Mouse (Mus musculus) urinary bladder, postnatal 14 days (tissue): ENCODE measurements around the gene Neu2.

Source experiments
- DNase-seq: peaks from one replicate; pipeline ENCODE4 v3.0.0; 2021; ENCODE audit warnings: low spot score

Gene Neu2

DNA sequence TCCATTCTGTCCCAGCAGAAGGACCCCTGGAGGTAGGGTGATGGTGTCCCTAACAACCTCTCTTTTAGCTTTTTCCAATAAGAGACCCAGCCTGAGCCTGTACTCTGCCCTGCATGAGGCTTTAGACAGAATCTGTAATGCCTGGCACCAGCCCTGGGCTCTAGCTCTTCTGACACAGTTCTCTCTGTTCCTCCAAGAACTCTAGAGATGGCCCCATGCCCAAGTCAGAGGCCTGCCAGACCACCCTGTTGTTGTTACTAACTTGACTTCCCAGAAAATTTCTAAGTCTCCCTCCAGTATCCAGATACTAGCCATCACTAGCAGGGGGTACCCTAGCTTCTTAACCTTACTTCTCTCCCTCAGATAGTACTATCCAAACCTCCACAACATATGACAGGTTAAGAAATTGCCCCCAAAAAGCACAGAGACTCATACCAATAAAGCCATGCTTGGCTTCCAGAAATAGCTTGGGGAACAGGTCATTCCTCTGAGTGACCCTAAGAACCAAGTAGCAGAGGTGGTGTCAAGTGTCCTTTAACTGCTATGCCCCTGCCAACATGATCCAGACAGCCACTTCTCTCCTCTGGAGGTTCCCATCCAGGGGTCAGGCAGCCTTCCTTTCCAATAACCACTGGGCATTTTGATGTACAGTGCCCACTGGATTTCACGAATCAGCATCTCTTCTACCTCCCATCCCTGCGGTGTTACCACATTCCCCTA, 105.0 kb downstream of the Neu2 start:
- no peak for DNase-seq

DNA sequence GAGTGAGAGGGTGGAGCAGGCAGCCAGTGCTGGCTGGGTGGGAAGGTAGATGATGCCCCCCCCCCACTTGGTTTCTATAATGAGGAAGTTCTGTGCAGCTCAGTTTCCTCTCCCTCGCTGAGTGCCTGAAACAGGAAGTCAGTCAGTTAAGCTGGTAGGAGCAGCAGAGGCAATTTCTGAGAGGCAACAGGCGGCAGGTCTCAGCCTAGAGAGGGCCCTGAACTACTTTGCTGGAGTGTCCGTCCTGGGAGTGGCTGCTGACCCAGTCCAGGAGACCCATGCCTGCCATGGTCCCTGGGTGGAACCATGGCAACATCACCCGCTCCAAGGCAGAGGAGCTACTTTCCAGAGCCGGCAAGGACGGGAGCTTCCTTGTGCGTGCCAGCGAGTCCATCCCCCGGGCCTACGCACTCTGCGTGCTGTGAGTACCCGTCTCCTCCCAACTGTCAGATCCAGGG, 110.6 kb downstream of the Neu2 start, which contains the start of gene Inpp5d:
Gene Inpp5d (plus strand): TSS at position 102 of the 458 bp plus-strand sequence.
- DNase-seq, result no peak

DNA sequence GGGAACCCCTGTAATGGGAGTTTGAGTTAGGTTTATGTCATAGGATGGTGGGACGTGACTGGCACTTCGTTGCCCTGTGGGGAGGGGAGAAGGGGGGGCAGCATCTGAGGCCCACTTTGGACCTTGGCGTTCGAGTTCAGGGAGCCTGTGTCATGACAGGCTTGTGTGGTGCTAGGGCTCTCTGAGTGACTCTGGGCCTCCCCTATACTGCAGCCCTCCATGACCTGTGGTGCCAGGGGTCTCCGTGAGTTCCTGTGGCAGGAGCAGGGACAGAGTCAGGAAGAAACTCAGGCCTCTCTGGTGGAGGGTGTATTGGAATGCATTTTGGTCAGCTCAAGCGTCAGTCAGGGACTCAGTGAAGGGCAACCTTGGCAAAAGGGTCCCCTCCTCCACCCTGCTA, 111.0 kb downstream of the Neu2 start:
- no peak for DNase-seq

DNA sequence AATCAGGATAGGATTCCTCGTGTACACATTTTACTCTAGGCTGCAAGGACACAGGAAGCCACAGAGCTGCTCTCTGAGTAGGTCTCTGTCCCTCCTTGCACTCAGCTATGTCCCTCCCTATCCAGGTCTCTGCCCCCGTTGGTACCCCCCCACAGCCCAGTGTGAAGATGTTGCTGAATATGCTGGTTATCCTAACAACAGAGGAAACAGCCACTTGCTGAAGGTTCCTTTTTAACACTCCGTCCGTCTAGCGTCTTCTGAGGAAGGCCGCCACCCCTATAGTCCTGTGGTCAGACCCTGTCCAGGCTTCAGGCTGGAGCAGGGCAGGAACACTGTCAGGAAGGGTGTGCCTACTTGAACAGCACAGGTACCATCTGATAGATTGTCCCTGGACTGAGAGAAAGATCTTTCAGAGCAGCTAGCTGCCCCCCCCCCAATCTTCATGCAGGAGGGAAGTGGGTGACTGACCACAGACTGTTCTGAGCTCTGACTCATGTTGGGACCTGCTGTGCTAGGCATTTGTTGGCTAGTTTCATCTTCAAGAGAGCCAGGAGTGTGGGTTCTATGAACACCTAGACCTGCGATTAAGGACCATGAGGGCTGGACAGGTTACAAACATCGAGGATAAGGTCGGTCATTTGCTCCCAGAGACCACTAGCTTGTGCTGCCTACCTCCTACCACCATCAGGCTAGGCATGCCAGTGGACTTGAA, 111.6 kb downstream of the Neu2 start:
- DNase-seq, result no peak

DNA sequence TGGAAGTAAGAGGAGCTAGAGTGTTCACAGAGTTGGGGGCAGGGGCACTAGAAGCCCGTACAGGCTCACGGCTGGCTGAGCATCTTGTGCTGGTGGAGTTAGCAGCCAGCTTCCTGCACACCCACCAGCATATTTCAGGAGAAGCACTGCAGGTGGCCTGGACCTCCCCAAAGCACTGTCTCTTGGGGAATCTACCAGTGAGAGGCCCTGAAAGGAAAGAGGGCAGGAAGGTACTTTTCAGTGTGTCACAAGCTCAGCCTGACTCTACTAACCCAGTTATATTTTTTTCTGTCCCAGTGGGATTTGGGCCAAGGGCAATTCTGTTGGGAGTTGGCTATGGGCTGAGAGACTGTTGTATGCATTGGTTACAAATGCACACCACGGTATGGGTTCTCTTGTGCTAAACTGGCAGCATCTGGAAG, 112.2 kb downstream of the Neu2 start:
- DNase-seq, result no peak

DNA sequence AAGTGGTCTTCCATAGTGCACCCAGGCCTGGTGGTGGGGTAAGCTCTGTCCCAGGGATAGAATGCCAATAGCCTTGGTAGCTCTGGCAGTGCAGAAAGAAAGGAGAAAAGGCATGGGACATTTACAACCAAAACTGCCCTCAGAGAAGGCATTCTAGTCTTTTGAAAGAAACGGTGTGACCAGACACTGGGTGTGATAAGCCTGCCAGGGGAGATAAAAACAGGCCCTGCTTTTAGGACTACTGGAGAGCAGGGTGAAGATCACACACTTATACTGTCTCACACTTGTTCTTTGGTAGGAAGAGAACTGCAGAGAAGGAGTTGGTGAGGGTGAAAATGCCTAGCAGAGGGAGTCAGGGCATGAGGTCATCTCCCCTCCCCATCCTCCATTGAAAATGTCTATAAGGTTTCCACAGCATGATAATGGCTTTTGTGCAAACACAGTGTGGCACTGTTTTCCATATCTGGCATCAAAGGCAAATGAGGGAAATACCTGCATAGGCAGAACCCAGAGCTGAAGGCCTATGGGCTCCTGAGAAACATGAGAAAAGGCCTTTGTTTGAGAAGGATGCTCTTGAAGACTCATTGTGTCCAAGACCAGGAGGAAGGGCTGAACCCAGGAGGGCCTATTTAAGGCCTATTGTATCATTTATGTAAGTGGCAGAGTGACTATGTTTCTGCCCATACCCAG, 114.4 kb downstream of the Neu2 start:
- DNase-seq, result no peak

DNA sequence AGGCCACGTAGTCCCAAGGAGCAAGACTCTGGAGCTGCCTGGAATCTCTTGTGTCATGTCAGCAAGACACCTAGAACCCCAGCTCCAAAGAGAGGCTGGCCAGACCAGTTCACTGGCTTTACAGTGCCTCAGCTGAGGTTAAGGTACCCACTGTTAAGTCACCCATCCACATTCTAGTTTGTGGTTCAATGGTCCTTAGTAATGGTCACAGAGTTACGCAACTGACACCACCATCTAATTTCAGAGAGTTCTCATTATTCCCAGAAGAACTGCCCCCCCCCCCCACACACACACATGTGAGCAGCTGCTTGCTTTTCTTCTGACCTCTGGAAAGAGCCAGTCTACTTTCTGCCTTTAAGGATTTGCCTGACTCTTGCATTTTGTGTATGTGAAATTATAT, 115.1 kb downstream of the Neu2 start:
- no peak for DNase-seq

DNA sequence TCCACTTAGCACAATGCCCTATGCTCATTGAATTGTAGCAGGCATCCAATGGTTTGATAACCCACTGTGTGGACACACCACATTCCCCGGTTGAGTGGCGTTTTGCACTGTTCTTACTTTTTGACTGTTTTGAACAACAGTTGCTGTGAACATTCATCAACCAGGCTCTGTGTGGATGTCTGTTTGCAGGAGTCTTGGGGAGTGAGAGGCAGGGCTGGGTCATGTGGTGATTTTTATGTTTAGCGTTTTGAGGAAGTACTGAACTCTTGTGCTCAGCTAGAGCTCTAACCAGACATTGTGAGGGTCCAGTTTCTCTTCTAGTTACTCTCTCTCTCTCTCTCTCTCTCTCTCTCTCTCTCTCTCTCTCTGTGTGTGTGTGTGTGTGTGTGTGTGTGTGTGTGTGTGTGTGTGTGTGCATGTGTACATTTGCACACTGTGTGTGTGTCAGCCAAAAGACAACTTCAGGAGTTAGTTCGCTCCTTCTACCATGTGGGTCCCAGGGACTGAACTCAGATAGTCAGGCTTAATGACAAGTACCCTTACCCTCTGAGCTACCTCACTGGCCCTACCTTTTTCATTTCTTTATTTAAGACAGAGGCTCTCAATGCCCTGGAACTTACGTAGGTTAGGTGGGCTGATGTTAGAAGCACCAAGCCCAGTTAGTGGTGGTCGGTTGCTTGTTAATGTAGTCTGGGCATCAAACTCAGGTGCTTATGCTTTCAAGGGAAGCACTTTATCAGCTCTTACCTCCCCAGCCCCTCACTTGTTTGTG, 115.8 kb downstream of the Neu2 start:
- no peak for DNase-seq

DNA sequence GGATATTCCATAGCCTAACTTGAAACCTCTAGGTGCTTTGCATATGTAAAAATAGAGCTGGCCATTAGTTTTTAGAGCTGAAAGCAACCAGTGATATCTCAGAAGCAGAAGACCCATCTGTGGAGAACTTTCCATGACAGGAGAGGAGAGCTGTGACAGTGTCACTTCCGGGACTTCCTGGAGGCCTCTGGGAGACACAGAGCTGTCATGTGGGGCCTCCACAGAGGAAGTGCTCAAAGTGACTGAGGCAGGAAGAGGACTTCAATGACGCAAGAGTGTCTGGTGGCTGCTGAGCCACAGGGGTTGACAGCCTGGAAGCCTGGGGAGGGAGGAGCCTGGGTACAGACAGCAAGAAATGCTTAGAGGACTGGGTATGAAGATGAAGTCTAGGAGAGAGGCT, 116.7 kb downstream of the Neu2 start:
- DNase-seq, result peak; percentile 13

DNA sequence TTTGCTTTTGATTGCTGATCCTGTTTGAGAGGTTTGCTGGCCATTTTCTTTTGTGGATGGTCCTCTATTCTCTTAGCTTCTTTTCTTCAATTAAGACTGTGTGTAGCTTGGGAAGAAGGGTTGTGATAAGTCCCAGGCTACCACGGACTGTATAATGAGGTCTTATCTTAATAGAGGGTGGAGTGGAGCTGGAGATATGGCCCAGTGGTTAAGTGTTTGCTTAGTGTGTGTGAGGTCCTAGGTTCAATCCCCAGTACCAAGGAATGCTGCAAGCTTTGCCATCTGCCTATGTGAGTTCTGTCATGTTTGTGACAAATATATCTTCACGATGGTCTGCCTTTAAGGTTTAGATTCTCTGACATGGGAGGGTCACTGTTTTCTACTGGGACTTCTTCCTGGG, 118.4 kb downstream of the Neu2 start:
- no peak for DNase-seq

DNA sequence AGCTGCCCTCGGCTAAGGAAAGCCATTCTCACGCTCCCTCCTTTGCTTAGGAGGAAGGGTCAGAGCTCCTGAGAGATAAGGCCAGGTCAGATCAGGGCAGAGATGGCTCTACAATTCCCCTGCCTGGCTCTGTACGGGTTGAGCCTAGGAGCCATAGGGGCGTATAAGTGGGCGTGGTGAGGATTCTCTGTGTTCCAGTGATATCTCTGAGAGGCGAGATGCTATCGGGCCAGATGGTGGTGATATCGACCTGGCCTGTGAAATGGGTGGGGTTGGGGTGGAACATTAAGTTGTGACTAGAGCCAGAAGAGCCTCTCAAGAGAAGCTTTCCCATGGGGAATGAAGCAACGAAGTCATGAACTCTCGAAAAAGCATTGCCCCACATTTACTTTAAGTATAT, 121.9 kb downstream of the Neu2 start:
- no peak for DNase-seq

DNA sequence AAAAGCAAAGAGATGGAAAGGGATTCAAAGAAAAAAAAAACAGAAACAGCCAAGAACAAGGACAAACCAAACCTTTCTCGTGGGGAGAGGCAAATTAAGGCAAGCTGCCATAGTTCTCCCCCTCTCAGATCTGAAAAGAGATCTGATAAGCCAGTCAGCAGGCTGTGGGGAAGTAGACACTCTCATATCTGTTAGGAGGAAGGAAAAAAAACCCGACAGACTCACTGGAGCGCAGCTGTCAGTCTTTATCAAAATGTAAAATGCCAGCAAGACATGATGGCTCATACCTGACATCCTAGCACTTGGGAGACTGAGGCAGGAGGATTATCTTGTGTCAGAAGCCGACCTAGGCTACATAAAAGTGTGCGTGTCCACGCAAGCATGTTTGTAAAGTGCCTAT, 122.5 kb downstream of the Neu2 start:
- DNase-seq, result no peak

DNA sequence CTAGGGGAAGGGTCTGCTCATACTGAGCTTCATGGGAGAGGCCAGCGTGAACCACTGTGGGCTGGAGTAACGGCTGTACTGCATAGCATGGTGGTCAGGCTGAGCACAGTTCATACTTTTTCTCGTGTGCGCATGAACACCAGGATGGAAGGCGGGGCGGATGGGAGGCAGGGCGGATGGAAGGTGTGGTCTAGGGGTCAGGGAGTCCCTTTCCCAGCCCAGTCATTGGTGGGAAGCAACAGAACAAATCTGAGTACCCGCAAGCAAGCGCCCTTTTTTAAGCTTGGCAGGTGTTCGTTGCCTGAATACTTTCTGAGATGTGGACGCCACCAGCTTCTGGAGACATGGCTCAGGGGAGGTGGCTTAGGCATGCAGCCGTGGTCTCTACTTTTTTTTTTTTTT, 127.0 kb downstream of the Neu2 start:
- no peak for DNase-seq

DNA sequence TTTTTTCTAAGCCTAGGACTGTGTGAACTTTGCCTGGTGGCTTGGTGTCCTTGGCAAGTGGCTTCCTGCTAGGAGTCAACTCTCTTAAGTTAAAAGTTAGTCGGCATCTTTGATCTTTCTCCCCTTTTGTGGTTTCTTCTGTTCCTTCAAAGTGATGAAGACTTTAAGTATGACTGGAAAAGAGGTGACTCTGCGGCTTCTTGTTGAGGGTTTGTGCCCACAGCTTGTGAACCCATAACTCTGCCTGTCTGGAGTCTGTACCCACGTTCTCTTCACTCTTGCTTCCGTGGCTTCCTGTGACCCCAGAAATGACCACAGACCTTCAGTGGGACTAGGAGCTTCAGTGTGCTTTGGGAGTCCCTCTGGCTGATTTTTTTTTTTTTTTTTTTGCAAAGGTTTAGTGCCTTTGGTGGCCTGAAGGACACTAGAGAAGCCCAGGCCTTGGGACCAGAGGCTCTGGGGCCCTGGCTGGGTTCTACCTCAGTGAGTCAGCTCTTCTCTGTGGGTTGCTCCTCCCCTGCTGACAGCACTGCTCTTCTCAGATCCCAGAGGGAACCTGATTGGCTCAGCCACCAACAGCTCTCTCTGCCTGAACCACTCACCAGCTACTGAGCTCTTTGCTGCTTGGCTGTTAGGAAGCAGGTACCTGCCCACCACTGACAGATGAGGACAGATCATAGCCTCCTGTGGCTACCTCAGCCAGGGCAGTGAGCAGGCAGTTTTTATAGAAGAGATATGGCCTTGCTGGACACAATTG, 127.6 kb downstream of the Neu2 start:
- DNase-seq, result no peak

DNA sequence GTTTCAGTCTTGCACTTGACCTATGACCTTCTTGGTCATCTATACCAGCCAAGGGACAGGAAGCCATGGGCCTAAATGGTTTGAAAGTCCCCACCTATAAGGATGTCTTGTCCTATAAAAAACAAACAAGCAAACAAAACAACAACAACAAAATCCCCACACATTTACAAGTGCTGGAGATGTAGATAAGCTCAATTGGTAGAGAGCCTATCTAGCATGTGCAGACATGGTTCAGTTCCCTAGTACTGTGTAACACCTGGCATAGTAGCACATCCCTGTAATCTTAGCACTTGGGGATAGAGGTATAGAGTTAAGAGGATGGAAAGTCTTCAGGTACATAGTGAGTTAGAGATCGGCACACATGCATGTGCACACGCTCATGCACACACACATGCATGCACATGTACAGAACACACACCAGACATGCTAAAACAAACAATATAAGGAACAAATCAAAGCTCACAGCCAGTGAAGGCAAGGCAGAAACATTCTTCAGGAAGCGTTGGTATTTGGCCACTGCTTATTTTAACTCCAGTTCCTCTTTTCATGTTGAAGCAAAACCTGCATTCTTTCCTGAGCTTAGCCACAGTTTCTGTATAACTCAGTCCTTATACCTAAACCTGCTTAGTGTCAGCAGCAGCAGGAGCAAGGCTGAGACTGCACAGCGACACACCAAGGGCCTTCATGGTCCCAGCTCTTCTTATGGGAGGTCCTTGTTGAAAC, 128.3 kb downstream of the Neu2 start:
- DNase-seq, result no peak

DNA sequence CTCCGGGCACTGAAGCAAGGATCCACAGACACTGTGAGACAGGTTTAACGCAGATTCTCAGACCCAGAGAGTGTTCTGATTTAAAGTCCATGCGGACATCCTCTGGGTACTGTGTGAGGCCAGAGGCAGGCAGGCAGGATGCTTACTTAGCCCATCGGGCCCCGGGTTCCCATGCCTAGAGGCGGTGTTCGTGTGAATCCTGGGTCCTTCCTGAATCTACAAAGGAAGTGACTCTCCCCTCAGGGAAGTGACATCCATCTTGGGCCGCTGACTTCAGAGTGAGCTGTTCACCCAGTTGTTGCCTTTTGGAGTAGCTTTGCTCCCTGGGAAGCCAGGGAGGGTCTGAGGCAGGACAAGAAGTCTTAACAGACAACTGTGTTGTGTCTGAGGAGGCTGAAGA, 130.0 kb downstream of the Neu2 start:
- DNase-seq, result no peak

DNA sequence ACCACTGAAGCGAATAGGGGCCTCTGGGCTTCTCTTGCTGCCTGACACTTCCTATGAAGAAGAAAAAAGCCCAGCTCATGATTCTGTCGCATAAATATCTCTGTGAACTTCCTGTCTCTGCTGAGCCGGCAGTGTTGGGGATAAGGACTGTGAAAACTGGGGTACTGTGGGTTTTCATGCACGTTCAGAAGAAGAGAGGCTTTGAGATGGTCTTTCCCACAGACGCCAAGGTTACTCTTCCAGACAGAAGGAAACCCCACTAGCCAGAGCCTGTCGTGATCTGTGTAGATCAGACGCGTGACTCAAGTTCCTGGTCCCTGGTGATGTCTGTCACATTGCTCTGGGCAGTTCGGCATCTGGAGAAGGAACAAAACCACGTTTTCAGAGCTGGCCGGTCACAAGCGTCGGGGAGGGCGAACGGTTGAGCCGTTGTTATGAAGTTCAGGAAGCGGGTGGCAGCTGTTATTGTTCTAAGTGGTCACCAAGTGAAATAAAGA, 130.5 kb downstream of the Neu2 start:
- DNase-seq, result no peak

DNA sequence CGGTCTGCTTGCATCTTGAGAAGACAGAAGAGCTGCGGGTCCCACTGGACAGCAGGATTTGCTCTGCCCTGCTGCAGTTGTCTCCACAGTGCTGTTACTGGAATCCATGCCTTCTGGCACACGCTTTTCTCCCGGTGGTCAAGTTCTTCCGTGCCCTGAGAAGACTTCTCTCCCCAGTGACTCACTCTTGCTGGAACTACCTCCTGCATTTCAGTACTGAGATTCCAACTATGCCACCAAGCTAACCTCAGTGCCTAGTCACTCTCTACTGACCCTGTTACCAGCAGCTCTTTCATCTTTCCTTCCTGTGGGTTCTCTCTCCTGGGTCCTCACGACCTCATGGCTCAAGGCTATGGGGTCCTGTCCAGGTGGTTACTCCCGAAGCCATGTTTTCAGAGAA, 133.3 kb downstream of the Neu2 start:
- DNase-seq, result no peak

DNA sequence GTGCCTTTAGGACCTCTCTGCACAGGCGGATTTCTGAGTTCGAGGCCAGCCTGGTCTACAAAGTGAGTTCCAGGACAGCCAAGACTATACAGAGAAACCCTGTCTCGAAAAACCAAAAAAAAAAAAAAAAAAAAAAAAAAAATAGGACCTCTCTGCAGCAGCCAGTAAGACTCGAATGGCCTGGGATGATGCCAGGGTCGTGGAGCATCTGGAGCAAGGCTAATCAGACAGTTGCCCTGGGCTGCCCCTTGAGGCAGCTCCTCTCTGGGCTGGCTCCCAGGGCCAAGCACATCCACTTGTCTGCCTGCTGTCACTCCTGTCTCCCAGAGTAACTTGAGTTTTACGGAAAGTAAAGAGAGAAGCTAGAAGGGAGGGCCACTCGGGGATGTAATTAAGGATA, 135.4 kb downstream of the Neu2 start:
- no peak for DNase-seq

DNA sequence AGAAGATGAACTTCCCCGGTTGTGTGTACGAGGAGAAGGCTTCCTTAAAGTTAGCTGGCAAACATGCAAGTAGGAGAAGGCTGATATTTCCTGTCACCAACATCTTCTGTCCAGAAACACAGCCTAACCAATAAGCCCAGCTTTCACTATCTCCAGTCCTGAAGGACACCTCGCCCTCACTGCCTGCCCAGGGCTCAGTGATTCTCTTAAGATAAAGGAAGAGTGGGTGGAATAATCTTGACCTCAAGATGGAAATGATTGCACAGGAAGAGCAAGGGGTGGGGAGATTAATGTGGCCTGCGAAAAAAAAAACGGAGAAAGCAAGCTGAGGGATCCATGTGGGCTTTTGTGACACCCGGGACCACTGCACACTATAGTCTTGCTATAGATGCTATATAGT, 136.1 kb downstream of the Neu2 start:
- no peak for DNase-seq
